Mouse (Mus musculus): ENCODE data around the gene Ypel4.
"Not testable (repeated sequence)": the region's sequence is repeated elsewhere in the genome, so short reads cannot be mapped to it uniquely, and the experiment has no call there.

Gene Ypel4

DNA sequence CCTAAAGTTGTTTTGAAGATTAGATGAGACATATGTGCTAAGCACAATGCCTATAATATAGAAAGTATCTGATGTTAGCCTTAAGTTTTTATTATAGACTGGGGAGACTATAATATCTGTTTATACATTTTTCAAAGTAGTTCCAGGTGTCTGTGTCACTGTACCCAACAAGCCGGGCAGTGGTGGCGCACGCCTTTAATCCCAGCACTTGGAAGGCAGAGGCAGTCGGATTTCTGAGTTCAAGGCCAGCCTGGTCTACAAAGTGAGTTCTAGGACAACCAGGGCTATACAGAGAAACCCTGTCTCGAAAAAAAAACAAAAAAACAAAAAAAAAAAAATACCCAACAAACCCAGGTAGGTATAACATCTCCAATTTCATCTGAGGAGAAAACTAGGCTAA is 5.7 kb upstream of the Ypel4 start:
- DNase-seq = not testable (repeated sequence)

DNA sequence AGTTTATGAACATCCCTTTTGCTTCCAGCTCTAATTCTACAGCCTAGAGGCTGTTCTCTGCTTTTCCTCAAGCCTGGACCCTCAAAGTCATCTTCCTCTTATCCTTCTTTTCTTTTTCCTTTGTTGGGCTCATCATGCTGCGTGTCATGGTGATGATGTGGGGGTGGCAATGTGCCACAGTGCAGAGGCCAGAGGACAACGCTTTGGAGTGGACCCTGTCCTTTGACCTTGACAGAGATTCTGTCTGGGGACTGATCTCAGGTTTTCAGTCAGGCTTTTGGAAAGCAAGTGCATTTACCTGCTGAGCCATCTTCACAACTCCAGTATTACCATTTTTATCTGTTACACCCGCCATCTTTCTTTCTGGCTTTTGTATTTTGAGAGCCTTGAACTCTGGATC is 2.7 kb upstream of the Ypel4 start:
- DNase-seq = peak in 1 of 2 experiments; percentile 43

DNA sequence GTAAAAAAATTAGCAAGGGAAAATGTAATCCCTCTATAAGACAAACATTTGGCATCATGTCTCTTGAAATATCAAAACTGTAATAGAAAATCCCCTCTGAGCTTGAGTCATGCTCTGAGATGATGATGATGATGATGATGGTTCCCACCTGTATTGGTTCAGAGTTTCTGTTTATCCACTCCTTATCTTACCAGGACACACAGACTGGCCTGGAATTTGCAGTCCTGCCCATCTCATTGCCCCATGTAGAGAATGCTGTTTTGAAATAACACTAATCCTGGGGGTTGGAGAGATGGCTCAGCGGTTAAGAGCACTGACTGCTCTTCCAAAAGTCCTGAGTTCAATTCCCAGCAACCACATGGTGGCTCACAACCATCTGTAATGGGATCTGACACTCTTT is 1.5 kb upstream of the Ypel4 start:
- DNase-seq = no peak

DNA sequence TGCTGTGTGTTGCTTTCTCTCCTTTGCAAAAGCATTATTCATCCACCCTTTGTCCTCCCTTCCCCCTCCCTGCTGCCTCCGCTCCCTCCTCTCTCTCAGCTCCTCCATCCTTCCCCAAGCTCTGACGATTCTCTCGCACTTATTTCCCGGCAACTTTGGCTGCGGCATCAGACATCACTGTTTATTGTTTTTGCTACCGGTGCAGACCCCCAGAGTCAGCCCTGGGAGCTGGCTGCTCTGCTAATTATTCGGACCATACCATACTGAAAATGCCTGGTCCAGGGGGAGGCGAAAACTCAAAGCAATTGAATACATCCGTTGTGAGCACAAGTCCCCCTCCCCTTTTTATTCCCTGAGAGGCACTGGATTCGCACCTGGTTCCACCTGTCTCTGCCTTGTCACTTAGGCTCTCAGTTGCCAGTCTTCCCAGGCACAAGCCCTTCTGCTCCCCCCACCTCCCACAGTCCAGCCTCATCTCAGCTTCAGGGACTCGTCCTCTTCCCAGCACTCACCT is 550 bp downstream of the Ypel4 start:
- DNase-seq = no peak

DNA sequence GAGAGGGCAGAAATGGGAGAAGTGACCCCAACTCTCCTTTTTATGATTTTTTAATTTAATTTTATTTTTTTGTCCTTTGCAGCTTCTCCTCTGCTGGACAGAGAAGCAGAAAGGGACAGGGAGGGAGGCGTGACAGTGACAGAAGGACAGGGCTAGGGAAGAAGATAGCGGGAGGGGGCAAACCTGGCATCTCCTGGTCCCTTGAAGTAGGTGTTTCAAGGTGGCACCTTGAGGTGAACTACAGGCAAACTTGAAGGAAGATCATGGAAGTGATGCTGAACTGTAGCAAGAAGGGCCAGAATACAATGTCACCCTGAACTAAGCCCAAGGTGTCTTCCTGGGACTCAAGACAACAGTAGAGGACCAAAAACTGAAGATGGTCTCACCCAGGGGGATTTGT is 1.1 kb downstream of the Ypel4 start:
- DNase-seq = no peak

DNA sequence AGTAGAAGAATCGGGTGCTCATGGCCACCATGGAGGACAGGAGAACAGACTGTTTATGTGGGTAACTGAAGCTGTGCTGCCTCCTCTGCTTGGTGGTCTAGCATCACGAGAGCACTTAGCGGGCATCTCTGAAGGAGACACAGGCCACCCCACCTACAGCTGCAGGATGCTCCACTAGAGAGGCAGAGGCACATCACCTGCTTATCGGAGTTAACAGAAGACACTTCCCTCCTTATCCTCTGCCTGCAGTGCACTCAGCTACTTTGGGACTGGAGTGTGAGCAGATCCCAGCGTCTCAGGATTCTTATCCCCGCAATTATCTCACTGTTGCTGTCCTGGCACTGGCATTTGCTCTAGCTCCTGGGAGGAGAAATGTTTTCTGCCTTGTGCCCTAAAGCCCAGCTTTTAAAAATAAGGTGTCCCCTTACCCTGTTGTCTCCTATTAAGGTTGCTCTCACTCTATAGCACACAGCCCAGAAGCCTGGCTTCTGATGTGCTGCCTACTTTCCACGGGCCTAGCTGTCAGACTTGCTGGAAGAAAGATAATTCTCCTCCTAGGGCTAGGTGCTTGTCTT is 1.6 kb downstream of the Ypel4 start:
- DNase-seq = no peak

DNA sequence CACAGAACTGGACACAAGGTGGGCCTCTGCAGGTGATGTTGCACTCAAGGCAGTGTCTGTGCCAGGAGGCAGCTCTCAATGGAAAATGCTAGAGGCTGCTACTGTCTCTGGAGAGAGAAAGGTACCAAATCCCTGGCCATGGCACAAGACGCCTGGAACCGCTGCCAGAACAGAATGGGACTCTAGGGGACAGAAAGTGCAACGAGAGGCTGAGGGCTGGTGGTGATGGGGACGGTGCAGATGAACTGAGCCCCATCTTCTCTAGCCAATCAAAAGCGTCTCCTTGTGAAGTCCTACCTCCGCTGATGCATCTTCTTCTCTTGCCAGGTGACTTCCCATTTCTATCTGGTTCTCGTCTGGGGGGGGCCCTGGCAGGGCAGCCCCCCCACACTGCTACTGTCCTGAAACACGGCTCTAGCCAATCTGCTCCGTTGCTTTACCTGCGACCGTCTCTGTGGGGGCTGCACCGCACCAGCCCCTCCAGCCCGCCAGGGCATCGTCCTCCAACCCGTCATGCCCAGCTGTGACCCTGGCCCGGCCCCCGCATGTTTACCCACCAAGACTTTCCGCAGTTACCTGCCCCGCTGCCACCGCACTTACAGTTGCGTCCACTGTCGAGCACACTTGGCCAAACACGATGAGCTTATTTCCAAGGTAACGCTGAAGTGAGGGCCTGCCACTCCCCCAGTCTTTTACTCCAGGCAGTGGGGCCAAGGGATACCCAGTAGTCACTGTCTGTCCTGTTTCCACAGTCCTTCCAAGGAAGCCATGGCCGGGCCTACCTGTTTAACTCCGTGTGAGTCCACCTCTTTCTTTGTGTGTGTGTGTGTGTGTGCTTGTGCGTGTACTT is 2.7 kb downstream of the Ypel4 start:
- DNase-seq = no peak

DNA sequence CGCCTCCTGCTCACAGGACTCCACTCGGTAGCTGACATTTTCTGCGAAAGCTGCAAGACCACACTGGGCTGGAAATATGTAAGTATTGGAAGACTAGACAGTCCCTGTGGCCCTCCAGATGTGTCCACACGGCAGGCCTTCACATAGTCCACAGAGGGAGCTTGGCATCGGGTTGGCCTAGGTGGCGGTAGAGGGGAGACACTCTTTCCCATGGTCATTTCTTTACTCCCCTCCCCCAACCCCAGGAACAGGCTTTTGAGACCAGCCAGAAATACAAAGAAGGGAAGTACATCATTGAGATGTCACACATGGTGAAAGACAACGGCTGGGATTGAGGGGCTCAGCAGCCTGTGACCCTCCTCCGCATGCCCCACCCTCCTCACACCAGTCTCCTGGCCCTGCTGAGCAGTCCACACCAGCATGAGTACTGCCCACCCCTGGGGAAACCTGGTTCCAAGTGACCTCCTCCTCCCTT is 3.6 kb downstream of the Ypel4 start:
- no peak for DNase-seq

DNA sequence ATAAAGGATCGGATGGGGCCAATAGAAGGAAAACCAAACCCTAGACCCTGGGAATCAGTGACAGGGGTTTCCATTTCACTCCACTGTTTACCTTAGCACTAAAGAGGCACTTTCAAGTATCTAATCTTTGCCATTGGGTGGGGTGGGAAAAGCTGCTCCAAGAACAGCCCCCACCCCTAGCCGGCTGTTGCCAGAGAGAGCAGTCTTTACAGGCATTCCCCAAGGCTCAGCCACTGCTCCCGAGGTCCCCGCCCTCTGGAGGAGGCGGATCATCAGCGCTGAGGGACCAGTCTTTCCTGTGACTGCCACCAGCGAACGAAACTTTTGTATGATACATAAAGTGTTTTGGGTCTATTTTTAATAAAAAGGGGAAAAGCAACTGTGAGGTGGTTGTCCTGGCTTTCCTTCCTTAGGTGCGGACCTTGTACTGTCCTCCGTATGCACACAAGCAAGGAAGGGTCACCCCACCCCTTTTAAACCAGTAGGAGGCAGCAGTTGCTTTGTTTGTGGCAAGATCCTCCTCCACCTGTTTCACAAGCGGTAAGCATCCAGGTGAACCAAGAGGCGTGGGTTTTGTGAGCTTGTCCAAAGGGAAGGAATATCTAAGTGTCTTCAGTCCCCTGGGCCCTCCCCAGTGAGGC is 4.5 kb downstream of the Ypel4 start:
- peak; percentile 64 to 74 for DNase-seq

DNA sequence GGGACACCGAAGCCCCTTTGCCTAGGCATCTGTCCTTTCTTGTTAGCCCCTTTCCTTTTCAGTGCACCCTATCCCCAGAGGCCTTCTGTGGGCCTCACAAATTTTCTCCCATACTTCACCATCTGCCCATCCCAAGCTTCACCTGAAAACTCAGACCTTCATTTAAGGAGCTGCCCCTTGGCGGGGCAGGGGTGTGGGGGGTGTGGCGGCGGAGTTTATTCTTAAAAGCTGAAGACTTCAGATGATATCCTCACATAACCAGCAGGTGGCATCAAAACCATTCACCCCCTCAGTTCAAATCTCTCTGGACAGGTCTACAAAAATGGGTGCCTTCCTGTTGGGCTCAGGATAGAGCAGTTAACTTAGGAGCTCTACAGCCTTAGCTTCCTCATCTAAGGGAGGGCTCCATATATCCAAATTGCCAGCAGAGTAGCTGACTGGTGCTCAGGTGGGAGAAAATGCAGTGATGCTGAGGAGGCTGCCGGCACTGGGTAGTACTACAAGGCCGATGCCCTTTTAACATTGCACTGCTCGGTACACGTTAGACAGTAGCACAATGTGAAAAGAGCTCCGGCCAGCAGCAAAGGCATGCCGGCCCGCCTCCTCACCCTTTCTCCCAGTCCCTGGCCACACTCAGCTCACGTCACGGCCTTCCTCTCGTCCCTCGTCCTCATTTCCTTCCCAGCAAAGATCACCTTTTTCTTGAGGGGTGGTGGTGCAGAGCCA is 6.9 kb downstream of the Ypel4 start:
- peak in 1 of 2 experiments; percentile 26 for DNase-seq

DNA sequence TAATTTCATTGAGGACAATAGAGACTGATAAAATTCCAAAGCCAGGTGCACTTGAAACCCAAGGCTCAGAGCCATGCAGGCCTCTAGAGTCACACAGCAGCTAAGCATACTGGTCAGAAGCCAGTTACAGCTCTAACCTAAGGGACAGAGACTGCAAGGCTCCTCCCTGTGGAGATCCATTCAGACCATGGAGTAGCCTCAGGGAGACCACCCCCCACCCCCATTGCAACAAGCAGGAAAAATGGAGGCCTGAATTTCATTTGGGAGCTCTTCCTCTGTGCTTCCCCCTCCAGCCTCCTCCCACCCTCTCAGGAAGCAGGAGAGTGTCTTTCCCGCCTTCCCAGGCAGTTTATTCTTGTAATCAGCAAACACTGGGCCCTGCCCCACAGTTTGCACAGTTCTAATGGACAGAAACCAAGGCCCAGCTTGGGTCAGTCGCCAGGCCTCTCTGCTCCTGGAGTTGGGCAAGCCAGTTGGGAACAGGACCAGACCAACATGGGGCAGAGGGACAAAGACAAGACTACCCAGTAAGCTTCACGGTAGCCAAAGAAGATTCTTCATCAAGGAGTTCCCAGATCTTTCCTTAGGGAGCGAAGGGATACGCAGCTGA is 8.1 kb downstream of the Ypel4 start:
- DNase-seq = no peak

DNA sequence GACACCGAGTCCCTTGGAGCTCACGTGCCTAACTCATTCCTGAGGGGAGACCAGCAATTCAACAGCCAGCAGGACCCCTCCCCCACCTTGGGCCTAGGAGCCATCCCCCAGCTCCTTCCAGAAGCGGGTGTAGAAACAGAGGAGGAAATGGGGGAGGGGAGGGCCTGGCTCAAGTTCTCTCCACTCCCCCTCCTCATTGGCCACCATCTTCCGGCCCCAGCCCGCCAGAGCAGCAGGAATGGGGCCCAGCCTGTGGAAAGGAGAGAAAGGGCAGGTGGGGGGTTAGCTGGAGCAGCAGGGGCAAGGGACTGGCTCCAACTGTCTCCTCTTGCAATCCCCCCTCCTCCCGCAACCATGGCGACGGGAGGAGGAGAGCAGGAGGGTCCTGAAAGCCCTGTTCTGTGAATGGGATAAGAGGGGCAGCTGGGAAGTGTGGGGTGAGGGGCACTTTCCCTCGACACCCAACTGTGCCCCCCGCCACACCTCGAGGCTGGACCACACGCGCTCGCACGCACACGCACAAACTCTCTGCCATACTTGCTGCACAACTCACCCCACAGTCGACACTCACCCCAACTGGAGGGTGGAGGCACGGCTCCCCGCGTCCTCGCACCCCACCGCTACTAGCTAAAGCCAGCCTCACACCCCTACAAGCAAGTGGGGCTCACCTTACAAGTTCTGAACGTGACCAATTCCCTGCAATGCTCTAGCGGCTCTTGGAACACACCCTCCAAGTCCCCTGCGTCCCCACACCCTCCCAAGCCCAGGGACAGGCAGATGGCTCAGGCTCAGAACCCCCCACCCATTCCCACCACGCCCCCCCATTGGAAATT is 8.8 kb downstream of the Ypel4 start:
- DNase-seq = no peak

DNA sequence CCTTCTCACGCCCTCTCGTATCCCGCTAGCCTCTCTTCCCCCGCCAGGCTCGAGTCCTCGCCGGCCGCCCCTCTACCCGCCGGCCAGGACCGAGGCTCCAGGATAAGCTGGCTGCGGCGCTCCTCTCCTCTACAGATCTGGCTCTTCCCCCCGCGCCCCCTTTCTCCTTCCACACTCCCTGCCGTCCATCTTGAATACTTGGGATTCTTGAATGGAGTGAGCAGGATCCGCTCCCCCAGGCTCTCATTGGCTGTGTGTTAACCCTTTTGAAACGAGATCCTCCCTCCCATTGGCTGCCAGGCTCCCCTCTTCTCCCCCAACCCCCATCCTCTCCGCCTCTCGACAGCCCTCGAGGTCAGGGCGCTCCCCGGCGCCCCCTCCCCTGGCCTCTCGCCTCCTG is 9.7 kb downstream of the Ypel4 start, which contains the start of gene Gm19426:
Gene Gm19426 (minus strand): TSS at position 95 of the 400 bp plus-strand sequence.
- peak; percentile 81 to 84 for DNase-seq

DNA sequence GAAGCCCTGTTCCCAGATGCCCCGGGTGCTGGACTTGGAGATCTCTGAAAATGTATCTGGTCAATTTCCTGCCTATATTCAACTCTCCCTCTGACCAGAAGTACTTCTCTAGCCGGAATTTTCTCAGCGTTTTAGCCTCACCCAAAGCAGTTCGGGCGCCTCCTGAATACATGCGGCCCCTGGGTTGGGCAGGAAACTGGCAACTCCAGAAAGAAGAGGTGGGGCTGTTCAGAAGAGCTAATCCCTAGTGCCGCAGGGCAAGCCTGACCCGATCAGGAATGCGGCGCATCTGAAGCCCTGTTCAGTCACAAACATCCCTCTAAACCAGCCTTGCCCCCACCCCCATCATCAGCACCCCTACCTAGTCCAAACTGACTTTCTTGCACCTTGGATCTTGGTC is 10.3 kb downstream of the Ypel4 start:
- no peak for DNase-seq

DNA sequence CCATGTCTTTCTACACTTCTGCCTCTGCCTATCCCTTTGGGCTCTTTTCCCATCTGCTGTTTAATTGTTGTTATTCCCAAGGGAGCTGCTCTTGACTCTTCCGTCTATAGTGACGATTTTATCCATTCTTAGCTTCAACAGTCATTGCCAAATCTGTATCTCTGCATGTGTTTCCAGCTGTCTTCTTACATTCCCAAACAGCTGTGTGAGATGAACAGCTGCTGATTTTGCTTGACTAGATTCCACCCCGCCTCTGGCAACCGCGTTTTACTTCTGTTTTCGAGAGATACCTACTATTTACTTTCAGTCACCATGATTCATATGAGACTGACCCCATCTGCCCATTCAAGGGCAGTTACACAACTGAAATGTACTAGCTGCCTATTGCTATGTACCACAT is 16.3 kb downstream of the Ypel4 start:
- DNase-seq = no peak

DNA sequence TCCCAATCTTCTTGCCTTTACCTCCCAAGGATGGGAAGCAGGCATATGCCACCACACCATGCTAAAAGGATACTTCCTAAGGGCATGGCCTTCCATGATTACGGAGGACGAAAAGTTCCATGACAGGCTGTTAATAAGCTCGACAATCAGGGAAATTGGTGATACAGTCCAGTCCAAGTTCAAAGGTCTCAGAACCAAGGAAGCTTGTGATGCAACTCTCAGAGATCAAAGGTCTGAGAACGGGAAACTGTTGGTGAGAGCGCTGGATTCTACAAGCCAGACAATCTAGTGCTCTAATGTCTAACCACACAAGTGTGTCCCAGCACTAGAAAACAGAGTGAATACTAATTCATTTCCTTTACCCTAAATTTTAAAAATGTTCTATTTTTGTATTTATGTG is 22.4 kb downstream of the Ypel4 start:
- peak; percentile 76 to 80 for DNase-seq

DNA sequence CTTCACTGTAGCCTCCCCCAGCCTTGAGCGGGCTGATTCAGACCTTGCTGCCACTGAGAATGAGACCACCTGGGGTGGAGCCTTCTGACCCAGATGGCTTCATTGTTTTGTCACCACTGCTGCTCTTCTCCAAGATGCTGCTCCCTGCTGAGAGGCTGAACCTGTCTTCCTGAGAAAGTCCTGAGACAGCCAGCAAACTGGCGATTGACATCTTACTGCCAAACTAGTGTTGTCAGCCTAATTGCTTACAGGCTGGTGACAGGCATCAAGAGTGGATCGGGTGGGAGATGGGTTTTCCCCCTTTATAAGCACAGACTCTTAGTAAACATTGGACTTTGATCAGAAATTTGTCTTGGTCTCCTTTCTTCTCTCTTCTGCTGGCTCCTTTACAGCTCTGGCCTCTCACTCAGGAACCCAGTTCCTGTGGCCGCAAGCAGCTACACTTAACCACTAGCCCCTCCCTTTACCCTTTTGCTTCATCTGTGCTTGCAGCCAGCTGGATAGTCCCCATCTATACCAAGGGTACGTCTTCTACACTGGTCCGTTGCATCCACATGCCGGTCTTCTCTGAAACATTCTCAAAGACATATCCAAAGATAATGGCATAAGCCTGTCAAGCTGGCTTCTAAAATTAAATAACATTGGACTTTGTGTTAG is 23.3 kb downstream of the Ypel4 start:
- DNase-seq = no peak

DNA sequence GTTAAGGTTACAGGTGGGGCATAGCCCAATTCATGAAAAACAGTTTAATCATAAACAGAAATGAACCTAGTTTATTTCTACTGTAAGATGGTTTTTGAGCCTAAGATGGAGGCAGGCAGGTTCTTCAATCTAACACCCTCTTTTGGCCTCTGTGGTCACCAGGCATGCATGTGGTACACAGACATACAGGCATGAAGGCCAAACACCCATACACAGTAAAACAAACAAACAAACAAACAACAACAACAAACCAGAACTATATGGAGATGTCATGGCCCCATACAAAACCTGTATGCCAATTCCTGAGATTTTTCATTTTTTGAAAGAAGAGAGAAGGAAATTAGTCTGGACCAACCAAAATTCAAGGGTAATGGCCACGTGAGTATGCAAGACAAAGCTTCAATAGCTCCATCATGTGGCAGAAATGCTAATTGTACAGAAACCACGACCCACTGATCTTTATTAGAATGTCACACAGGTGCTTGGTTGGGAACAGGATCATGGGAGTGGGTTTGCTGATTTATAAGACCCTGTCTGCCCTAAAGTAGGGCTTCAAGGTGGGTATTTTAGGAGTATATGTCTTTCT is 24.8 kb downstream of the Ypel4 start:
- DNase-seq = peak; percentile 57 to 59

DNA sequence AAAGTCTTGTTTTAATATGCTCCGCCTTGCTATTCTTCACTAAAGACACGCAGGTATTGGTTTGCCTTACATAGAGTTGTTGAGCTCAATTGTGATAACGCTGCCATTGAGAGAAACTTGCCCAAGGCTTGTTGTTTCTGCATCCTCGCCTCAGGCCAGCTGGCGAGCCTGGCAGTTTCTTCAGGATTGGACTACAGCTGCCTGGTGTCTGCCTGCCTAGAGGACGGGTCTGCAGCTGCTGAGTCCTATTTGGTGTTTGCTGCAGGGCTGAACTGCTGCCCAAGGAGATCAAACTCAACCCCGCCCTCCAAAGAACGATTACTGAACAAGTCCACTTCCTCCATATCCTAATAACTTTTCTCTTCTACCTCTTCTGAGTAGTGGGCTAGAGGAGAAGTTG is 26.9 kb downstream of the Ypel4 start:
- DNase-seq = no peak

DNA sequence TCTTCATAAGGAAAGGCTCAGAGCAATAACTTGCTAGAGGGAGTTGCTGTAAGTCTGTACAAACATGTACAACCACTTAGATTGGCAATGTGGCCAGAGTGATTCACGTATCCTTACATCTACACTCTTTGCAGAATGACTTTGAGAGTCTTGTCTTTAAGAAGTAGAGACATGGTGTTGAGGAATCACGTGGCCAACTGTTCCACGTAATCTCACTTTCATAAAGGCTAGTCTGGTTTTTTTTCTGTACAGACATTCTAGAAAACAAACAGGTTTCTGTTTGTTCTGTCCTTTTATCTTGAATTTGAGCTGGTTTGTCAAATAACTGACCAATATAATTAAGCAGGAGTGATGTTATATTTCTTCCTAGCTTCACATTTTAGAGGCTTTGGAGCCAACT is 27.5 kb downstream of the Ypel4 start:
- DNase-seq = no peak

DNA sequence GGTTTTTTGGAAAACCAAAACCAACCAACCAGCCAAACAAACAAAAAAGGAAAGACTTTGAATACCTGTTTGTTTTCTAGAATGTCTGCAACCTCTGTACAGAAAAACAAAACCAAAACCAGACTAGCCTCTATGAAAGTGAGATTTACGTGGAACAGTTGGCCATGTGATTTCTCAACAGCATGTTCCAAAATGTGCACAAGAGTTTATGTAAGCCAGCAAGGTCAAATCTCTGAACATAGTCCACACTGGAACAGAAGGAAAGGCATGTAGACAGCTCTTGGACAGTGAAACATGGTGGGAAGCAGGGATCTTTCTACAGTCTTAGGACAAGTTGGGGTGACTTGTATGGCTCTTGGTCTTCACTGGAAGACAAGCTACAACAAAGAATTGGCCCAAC is 28.0 kb downstream of the Ypel4 start:
- DNase-seq = no peak
